Mouse (Mus musculus): ENCODE results near the gene Gnas. TPM values are rescaled to one million over a fixed set of nuclear protein-coding genes. Genes with fewer than 3 reads are reported as not detected.
"Not testable (repeated sequence)": the region's sequence is repeated elsewhere in the genome, so short reads cannot be mapped to it uniquely, and the experiment has no call there.

Gnas gene
- polyA plus RNA-seq, 1 experiment from 2014 or later: 1,800 TPM

- Histone ChIP-seq H3K9ac (no peak overlapping the region), H3K4me3 (replicated peaks; ENCODE audit: low read length) (no peak overlapping the region), H3K27ac (no peak overlapping the region), H3K4me1 (replicated peaks; ENCODE audit: control insufficient read depth, insufficient read depth, low read length) (no peaks in the 10 kb centered on the region), H3K9me3 (ENCODE audit: control insufficient read depth, low read length) (no peaks in the 10 kb centered on the region), H3K27me3 (ENCODE audit: control insufficient read depth, insufficient read depth, low read length) (no peaks in the 10 kb centered on the region), H3K4me2 (replicated peaks) (no peak overlapping the region), H3K36me3 (replicated peaks; ENCODE audit: control insufficient read depth, insufficient read depth) (no peaks in the 10 kb centered on the region)
- ATAC-seq (ENCODE audit: low FRiP score) (no peak), DNase-seq (ENCODE audit: low spot score) (no peak)
- WGBS: 38% methylated on average over 1 of the region's 1 CpGs
Measured at GRCm38 (mm10) chr2:174311613-174312012, 27.5 kb downstream of the Gnas start.

GRCm38 (mm10) chr2:174312118-174312647 is 28.1 kb downstream of the Gnas start:
- peak; percentile 85 for ATAC-seq (ENCODE audit: low FRiP score)
- 38% methylated on average over 4 of the region's 4 CpGs for WGBS

GRCm38 (mm10) chr2:174312661-174313060 is 28.5 kb downstream of the Gnas start:
- Histone ChIP-seq H3K4me3 (replicated peaks; ENCODE audit: low read length) (no peak overlapping the region), H3K9ac (no peak overlapping the region; the same call in 1 of the 2 replicates), H3K9me3 (ENCODE audit: control insufficient read depth, low read length) (no peaks in the 10 kb centered on the region), H3K36me3 (replicated peaks; ENCODE audit: control insufficient read depth, insufficient read depth) (no peaks in the 10 kb centered on the region), H3K27ac (no peak overlapping the region), H3K27me3 (ENCODE audit: control insufficient read depth, insufficient read depth, low read length) (no peaks in the 10 kb centered on the region), H3K4me2 (replicated peaks) (no peak overlapping the region), H3K4me1 (replicated peaks; ENCODE audit: control insufficient read depth, insufficient read depth, low read length) (0 out of 2 replicates have a peak, but pooled peaks cover 6% of the 10 kb centered on the region)
- 80% methylated on average over 2 of the region's 2 CpGs for WGBS
- ATAC-seq (ENCODE audit: low FRiP score): no peak
- DNase-seq (ENCODE audit: low spot score): no peak

More at GRCm38 (mm10) chr2:174312118-174312647, 28.1 kb downstream of the Gnas start:
- Histone ChIP-seq H3K4me1 (replicated peaks; ENCODE audit: control insufficient read depth, insufficient read depth, low read length) (0 out of 2 replicates have a peak, but pooled peaks cover 4% of the 10 kb centered on the region), H3K36me3 (replicated peaks; ENCODE audit: control insufficient read depth, insufficient read depth) (no peaks in the 10 kb centered on the region), H3K27me3 (ENCODE audit: control insufficient read depth, insufficient read depth, low read length) (no peaks in the 10 kb centered on the region), H3K4me3 (replicated peaks; ENCODE audit: low read length) (no peak overlapping the region), H3K27ac (no peak overlapping the region), H3K4me2 (replicated peaks) (no peak overlapping the region), H3K9me3 (ENCODE audit: control insufficient read depth, low read length) (no peaks in the 10 kb centered on the region), H3K9ac (no peak overlapping the region)
- DNase-seq (ENCODE audit: low spot score): peak; percentile 86

- H3K4me3 ChIP-seq (replicated peaks; ENCODE audit: low read length); H3K4me1 ChIP-seq (replicated peaks; ENCODE audit: control insufficient read depth, insufficient read depth, low read length); H3K4me2 ChIP-seq (replicated peaks); H3K27me3 ChIP-seq (ENCODE audit: control insufficient read depth, insufficient read depth, low read length); ATAC-seq (ENCODE audit: low FRiP score); H3K36me3 ChIP-seq (replicated peaks; ENCODE audit: control insufficient read depth, insufficient read depth); H3K9ac ChIP-seq; H3K9me3 ChIP-seq (ENCODE audit: control insufficient read depth, low read length); H3K27ac ChIP-seq; DNase-seq (ENCODE audit: low spot score): not testable (repeated sequence)
Measured at GRCm38 (mm10) chr2:174315445-174315844, 31.3 kb downstream of the Gnas start.

- no peaks in the 10 kb centered on the region for H3K27me3 ChIP-seq (ENCODE audit: control insufficient read depth, insufficient read depth, low read length)
- no peak overlapping the region for H3K27ac ChIP-seq
- H3K9me3 ChIP-seq (ENCODE audit: control insufficient read depth, low read length): no peaks in the 10 kb centered on the region
- no peak overlapping the region for H3K4me3 ChIP-seq (replicated peaks; ENCODE audit: low read length)
- WGBS: 93% methylated on average over 9 of the region's 9 CpGs
- no peak overlapping the region for H3K4me2 ChIP-seq (replicated peaks)
- 0 out of 2 replicates have a peak, but pooled peaks cover 6% of the 10 kb centered on the region for H3K4me1 ChIP-seq (replicated peaks; ENCODE audit: control insufficient read depth, insufficient read depth, low read length)
- H3K9ac ChIP-seq: no peak overlapping the region
- DNase-seq (ENCODE audit: low spot score): no peak
- ATAC-seq (ENCODE audit: low FRiP score): no peak
- no peaks in the 10 kb centered on the region for H3K36me3 ChIP-seq (replicated peaks; ENCODE audit: control insufficient read depth, insufficient read depth)
Measured at GRCm38 (mm10) chr2:174316661-174317060, 32.5 kb downstream of the Gnas start.

- Histone ChIP-seq H3K36me3 (replicated peaks; ENCODE audit: control insufficient read depth, insufficient read depth) (no peaks in the 10 kb centered on the region), H3K9me3 (ENCODE audit: control insufficient read depth, low read length) (no peaks in the 10 kb centered on the region), H3K9ac (no peak overlapping the region), H3K4me1 (replicated peaks; ENCODE audit: control insufficient read depth, insufficient read depth, low read length) (peaks cover 7% of the 10 kb centered on the region), H3K27me3 (ENCODE audit: control insufficient read depth, insufficient read depth, low read length) (no peaks in the 10 kb centered on the region), H3K4me2 (replicated peaks) (0 out of 2 replicates have a peak overlapping the region, but pooled peaks have one; percentile 72), H3K4me3 (replicated peaks; ENCODE audit: low read length) (peak overlapping the region; percentile 99; the same call in 1 of the 2 replicates), H3K27ac (no peak overlapping the region)
- no peak for DNase-seq (ENCODE audit: low spot score)
- ATAC-seq (ENCODE audit: low FRiP score): no peak
- 64% methylated on average over 4 of the region's 4 CpGs for WGBS
Measured at GRCm38 (mm10) chr2:174325989-174326388, 41.9 kb downstream of the Gnas start.

DNA sequence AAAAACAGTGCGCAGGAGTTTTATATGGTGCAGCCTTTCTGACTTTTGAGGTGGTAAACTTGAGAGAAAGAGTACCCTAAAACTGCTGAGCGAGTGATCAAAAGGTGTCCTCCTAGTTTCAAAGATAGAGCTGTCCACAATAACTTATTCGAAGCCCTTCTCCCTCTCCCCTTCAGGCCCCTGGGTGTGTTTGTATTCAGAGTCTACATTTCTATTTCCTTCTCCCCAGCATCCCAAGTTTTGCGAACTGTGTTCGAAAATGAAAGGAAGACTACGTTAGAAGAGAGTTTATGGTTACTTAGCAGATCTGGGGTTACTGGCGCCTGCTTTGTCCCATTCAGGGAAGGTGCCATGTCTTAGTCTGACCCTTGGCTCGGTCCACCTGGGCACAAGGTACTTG is 42.4 kb downstream of the Gnas start:
- Histone ChIP-seq H3K4me2 (replicated peaks) (peak overlapping the region; percentile 72), H3K27ac (no peak overlapping the region), H3K36me3 (replicated peaks; ENCODE audit: control insufficient read depth, insufficient read depth) (no peaks in the 10 kb centered on the region), H3K4me1 (replicated peaks; ENCODE audit: control insufficient read depth, insufficient read depth, low read length) (peaks cover 8% of the 10 kb centered on the region), H3K9me3 (ENCODE audit: control insufficient read depth, low read length) (no peaks in the 10 kb centered on the region), H3K4me3 (replicated peaks; ENCODE audit: low read length) (peak overlapping the region; percentile 99), H3K27me3 (ENCODE audit: control insufficient read depth, insufficient read depth, low read length) (no peaks in the 10 kb centered on the region), H3K9ac (peak overlapping the region; percentile 56)
- WGBS: 64% methylated on average over 8 of the region's 8 CpGs
- DNase-seq (ENCODE audit: low spot score): no peak
- ATAC-seq (ENCODE audit: low FRiP score): no peak

GRCm38 (mm10) chr2:174327295-174327981 is 43.3 kb downstream of the Gnas start:
- peak overlapping the region; percentile 71 for H3K27ac ChIP-seq
- peak; percentile 73 for ATAC-seq (ENCODE audit: low FRiP score)
- H3K9ac ChIP-seq: peak overlapping the region; percentile 100
- 52% methylated on average over 64 of the region's 64 CpGs for WGBS
- peaks cover 18% of the 10 kb centered on the region for H3K4me1 ChIP-seq (replicated peaks; ENCODE audit: control insufficient read depth, insufficient read depth, low read length)
- H3K4me3 ChIP-seq (replicated peaks; ENCODE audit: low read length): peak overlapping the region; percentile 99
- H3K4me2 ChIP-seq (replicated peaks): peak overlapping the region; percentile 72
- H3K27me3 ChIP-seq (ENCODE audit: control insufficient read depth, insufficient read depth, low read length): no peaks in the 10 kb centered on the region
- H3K36me3 ChIP-seq (replicated peaks; ENCODE audit: control insufficient read depth, insufficient read depth): no peaks in the 10 kb centered on the region
- peak; percentile 83 for DNase-seq (ENCODE audit: low spot score)
- H3K9me3 ChIP-seq (ENCODE audit: control insufficient read depth, low read length): no peaks in the 10 kb centered on the region

- peaks cover 28% of the 10 kb centered on the region for H3K4me1 ChIP-seq (replicated peaks; ENCODE audit: control insufficient read depth, insufficient read depth, low read length)
- H3K27ac ChIP-seq: peak overlapping the region; percentile 10; the same call in 1 of the 2 replicates
- no peaks in the 10 kb centered on the region for H3K9me3 ChIP-seq (ENCODE audit: control insufficient read depth, low read length)
- H3K4me2 ChIP-seq (replicated peaks): peak overlapping the region; percentile 72
- H3K36me3 ChIP-seq (replicated peaks; ENCODE audit: control insufficient read depth, insufficient read depth): no peaks in the 10 kb centered on the region
- no peaks in the 10 kb centered on the region for H3K27me3 ChIP-seq (ENCODE audit: control insufficient read depth, insufficient read depth, low read length)
- H3K4me3 ChIP-seq (replicated peaks; ENCODE audit: low read length): peak overlapping the region; percentile 99
- H3K9ac ChIP-seq: peak overlapping the region; percentile 100
- 48% methylated on average over 46 of the region's 46 CpGs for WGBS
- DNase-seq (ENCODE audit: low spot score) (no peak), ATAC-seq (ENCODE audit: low FRiP score) (no peak)
Measured at GRCm38 (mm10) chr2:174328358-174328905, 44.3 kb downstream of the Gnas start.
